Mouse (Mus musculus) myocyte (in vitro differentiated cells): ENCODE data around the gene Nbeal2. TPM values are rescaled to one million over a fixed set of nuclear protein-coding genes. Genes with fewer than 3 reads are reported as not detected.

Experiments used
- H3K27me3 ChIP-seq: one replicate; pipeline ENCODE4 v1.6.1; 2011; ENCODE audit not compliant: control insufficient read depth, insufficient read depth, insufficient read length
- H3K36me3 ChIP-seq: one replicate; pipeline ENCODE4 v1.6.1; 2011; ENCODE audit not compliant: control insufficient read depth, insufficient read depth
- H3K4me2 ChIP-seq: one replicate; pipeline ENCODE4 v1.6.1; 2011; ENCODE audit warnings: low read depth, control low read depth
- H3K4me3 ChIP-seq: one replicate; pipeline ENCODE4 v1.5.1; 2011; ENCODE audit warnings: mild to moderate bottlenecking, control low read depth, moderate library complexity
- H3K79me2 ChIP-seq: one replicate; pipeline ENCODE4 v1.6.1; 2011; ENCODE audit not compliant: control insufficient read depth, insufficient read depth
- H3ac ChIP-seq: one replicate; pipeline ENCODE4 v1.6.1; 2011; ENCODE audit not compliant: control insufficient read depth, insufficient read length
- E2F4 ChIP-seq: IDR thresholded peaks from one replicate; pipeline ENCODE4 v1.6.1; 2011; ENCODE audit warnings: mild to moderate bottlenecking, control low read depth, moderate library complexity; ENCODE audit not compliant: insufficient read depth
- MAX ChIP-seq: IDR thresholded peaks from one replicate; pipeline ENCODE4 v1.6.1; 2011; ENCODE audit warnings: low read depth, mild to moderate bottlenecking, control low read depth
- MYOD1 ChIP-seq, 3 experiments: IDR thresholded peaks; one replicate each; pipeline ENCODE4 v1.6.1; 2011; ENCODE audit warnings: control low read depth in 2 of 3, low read depth in 2 of 3, mild to moderate bottlenecking in 2 of 3, moderate library complexity in 1 of 3; ENCODE audit not compliant: insufficient read length in 2 of 3, control insufficient read depth in 1 of 3
- MYOG ChIP-seq, 3 experiments: IDR thresholded peaks; one replicate each; pipeline ENCODE4 v1.6.1; 2011; ENCODE audit warnings: control low read depth in 2 of 3, low read depth in 2 of 3, mild to moderate bottlenecking in 2 of 3; ENCODE audit not compliant: insufficient read length in 2 of 3, control insufficient read depth in 1 of 3, insufficient read depth in 1 of 3
- POLR2A ChIP-seq: IDR thresholded peaks from one replicate; pipeline ENCODE4 v1.6.1; 2011; ENCODE audit warnings: low read depth, mild to moderate bottlenecking, control low read depth, moderate library complexity; ENCODE audit not compliant: insufficient read length
- POLR2AphosphoS2 ChIP-seq: IDR thresholded peaks from one replicate; pipeline ENCODE4 v1.6.1; 2011; ENCODE audit warnings: low read depth, control low read depth; ENCODE audit not compliant: insufficient read length
- REST ChIP-seq: IDR thresholded peaks from one replicate; pipeline ENCODE4 v1.6.1; 2011; ENCODE audit warnings: mild to moderate bottlenecking, control low read depth, moderate library complexity; ENCODE audit not compliant: insufficient read depth, insufficient read length
- SRF ChIP-seq: IDR thresholded peaks from one replicate; pipeline ENCODE4 v1.6.1; 2011; ENCODE audit warnings: low read depth; ENCODE audit not compliant: control insufficient read depth, insufficient read length
- TCF12 ChIP-seq: IDR thresholded peaks from one replicate; pipeline ENCODE4 v1.6.1; 2011; ENCODE audit warnings: mild to moderate bottlenecking, control low read depth; ENCODE audit not compliant: poor library complexity, insufficient read depth, severe bottlenecking
- TCF3 ChIP-seq: IDR thresholded peaks from one replicate; pipeline ENCODE4 v1.6.1; 2011; ENCODE audit warnings: low read depth, control low read depth; ENCODE audit not compliant: insufficient read length
- USF1 ChIP-seq: IDR thresholded peaks from one replicate; pipeline ENCODE4 v1.6.1; 2011; ENCODE audit warnings: low read depth, mild to moderate bottlenecking, control low read depth, moderate library complexity
- polyA plus RNA-seq: library from polyadenylated mRNA; unstranded; fragments of >200 nt; fragmentation: generic; extraction: Trizol; gene quantifications from one replicate; pipeline ENCODE4 v1.2.1, GENCODE M21; 2012; ENCODE audit warnings: missing spikeins

Gene Nbeal2
- polyA plus RNA-seq, 1 experiment: 3.3 TPM

DNA sequence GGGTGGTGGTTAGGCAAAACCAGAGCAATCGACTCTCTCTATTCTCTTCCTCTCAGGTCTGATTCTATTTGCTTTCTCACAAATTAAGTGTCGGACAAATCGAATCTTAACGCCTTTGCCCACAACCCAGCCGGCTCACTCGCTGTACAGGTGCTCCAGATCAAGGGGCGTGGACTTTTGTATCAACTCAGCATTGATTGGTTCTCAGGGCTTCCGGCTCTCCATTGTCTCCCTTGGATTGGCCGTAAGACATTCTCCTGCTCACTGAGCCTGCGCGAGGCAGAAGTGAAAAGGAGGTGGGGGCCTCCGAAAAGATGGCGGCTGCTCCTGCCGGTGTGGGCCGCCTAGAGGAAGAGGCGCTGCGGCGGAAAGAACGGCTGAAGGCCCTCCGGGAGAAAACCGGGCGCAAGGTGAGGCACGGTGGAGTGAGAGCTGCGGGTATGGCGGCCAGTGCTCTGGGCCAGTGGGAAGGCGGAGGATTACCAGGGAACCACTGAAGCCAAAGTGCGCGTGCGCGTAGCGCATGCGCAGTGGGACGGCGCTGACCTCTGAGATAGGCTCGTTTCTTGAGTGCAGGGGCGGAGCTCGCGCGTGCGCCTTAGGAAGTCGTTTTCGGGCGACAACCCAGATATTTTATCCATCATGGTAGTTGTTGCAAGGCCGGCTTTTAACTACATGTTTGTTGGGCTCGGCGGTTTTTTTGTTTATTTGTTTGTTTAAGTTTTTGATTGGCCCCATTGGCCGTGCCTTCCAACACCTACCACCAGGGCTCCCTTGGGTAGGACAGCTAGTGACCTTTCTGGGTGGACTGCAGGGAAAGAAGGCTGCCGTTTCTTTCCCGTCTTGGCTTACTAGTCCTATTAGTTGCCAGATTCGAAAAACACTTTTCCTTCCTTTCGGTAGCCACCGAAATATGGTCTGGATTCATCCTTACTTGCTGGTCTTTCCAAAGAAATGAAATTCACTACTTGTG, 2.6 kb upstream of the Nbeal2 start, which contains the start of gene Ccdc12:
Gene Ccdc12 (plus strand): TSS at position 255 of the 973 bp plus-strand sequence.
- peak within 1 kb of the TSS; percentile 86 for H3K4me3 ChIP-seq
- peak; percentile 42 for TF ChIP-seq POLR2AphosphoS2
- peak; percentile 69 for TF ChIP-seq POLR2A
- no peak for TF ChIP-seq E2F4
- TF ChIP-seq SRF: no peak
- TF ChIP-seq MYOD1 (IDR thresholded peaks at IDR 0.05; ENCODE audit: control insufficient read depth in 1 of 3, insufficient read length in 2 of 3, low read depth in 2 of 3): no peak
- no peaks in the 10 kb centered on the region for H3K27me3 ChIP-seq
- peak within 1 kb of the TSS; percentile 84 for H3ac ChIP-seq
- peaks cover 46% of the 10 kb centered on the region for H3K79me2 ChIP-seq
- H3K36me3 ChIP-seq: no peaks in the 10 kb centered on the region
- H3K4me2 ChIP-seq: peak within 1 kb of the TSS; percentile 96

DNA sequence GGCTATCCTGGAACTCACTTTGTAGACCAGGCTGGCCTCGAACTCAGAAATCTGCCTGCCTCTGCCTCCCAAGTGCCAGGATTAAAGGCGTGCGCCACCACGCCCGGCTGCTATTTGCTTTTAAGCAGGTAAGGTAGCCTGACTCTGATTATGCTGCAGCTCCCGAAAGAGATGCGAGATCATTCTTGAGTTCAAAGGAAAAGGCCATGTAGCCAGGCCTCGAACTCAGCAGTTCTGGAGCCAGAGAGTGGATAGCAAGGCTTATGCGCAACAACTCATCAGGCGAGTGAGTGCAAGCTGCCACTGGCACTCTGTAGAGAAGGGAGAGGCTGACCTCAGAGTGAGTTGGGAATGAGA, 1.7 kb upstream of the Nbeal2 start:
- H3ac ChIP-seq: no peak overlapping the region
- peak overlapping the region; percentile 86 for H3K4me3 ChIP-seq

DNA sequence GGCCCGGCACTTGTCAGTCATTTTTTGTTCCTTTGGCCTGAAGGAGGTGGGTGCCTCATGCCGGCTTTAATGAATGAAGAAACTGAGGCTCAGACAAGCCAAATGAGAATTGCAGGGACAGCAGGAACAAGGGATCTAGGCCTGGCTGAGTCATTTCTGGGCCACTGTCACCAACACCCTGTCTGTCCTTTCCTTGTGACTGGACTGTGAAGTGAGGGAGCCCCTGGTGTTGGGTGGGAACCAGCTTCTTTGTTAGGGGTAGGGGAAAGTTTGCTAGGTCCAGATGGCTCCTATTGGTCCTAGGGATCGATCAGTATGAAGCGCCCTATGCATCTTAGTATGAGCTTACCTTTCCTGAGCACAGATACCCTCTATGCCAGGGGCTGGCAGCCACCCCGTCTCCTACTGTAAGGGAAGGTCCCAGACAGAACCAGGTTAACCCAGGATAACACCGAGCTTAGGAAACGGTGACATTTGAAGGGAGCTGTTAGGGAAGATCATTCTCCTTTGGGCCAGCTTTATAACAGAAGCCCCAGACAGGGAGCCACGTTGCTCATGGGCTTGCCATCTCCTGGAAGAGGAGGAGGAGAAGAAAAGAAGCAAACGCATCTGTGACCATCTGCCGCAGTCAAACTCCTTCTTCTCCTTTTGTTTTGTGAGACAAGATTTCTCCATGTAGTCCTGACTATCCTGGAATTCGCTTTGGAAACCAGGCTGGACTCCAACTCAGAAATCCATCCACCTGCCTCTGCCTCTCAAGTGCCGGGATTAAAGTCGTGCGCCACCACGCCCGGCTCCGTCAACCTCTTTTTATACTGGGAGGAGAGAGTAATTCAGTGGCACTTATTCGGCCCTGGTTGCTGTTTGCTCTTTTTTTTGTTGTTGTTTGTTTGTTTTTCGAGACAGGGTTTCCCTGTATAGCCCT, 1.0 kb upstream of the Nbeal2 start:
- Histone ChIP-seq H3K36me3 (no peaks in the 10 kb centered on the region), H3K4me2 (peak overlapping the region; percentile 97), H3K4me3 (peak overlapping the region; percentile 86), H3K79me2 (peaks cover 31% of the 10 kb centered on the region), H3K27me3 (no peaks in the 10 kb centered on the region), H3ac (peak overlapping the region; percentile 43)
- TF ChIP-seq MYOD1 (IDR thresholded peaks at IDR 0.05; ENCODE audit: control insufficient read depth in 1 of 3, insufficient read length in 2 of 3, low read depth in 2 of 3) (peak in 1 of 3 experiments; percentile 74), SRF (no peak), USF1 (no peak), REST (no peak)

More for the DNA sequence above, 1.7 kb upstream of the Nbeal2 start:
- no peak for TF ChIP-seq SRF
- TF ChIP-seq MAX: no peak
- no peak for TF ChIP-seq TCF3
- no peak for TF ChIP-seq POLR2A
- peaks cover 37% of the 10 kb centered on the region for H3K79me2 ChIP-seq
- H3K36me3 ChIP-seq: no peaks in the 10 kb centered on the region
- H3K4me2 ChIP-seq: peak overlapping the region; percentile 96
- no peaks in the 10 kb centered on the region for H3K27me3 ChIP-seq

DNA sequence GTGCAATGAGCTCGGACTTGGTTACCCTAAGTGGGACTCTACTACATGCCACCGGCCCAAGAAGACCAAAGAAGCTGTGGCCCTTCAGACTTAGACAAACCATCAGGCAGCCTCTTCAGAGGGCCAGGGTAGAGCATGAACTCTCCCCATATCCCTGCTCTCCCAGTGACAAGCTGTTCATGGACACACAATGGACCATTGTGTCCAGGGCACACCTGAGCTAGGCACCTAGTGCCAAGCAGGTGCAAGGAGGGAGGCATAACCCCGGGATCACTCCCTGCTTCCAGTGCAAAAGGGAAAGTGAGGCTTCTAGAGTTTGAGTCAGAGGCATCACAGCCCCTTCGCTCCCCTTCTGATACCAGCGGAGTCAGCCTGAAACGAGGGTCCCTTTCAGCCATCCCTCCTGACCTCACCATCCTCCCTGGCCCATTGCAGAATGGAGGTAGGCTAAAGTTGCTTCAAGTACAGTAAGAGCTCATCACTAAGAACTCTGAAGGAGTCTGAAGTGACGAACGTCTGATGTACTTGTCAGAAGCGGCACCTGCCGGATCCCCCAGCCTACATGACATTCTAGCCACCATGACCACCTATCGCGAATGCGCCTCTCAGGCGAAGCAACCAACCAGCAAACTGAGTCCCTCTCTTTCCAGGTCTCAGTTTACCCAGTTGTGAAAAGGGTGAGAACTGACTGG, 852 bp downstream of the Nbeal2 start:
- TF ChIP-seq POLR2A (no peak), E2F4 (no peak), TCF3 (no peak), POLR2AphosphoS2 (no peak), MYOD1 (IDR thresholded peaks at IDR 0.05; ENCODE audit: control insufficient read depth in 1 of 3, insufficient read length in 2 of 3, low read depth in 2 of 3) (no peak), SRF (no peak), TCF12 (no peak), MYOG (IDR thresholded peaks at IDR 0.05; ENCODE audit: control insufficient read depth in 1 of 3, insufficient read depth in 1 of 3, insufficient read length in 2 of 3, low read depth in 2 of 3) (no peak), MAX (no peak), USF1 (no peak)
- H3K4me2 ChIP-seq: peak overlapping the region; percentile 97
- H3K4me3 ChIP-seq: peak overlapping the region; percentile 26
- H3K36me3 ChIP-seq: no peaks in the 10 kb centered on the region
- peaks cover 13% of the 10 kb centered on the region for H3K79me2 ChIP-seq
- peak overlapping the region; percentile 43 for H3ac ChIP-seq
- no peaks in the 10 kb centered on the region for H3K27me3 ChIP-seq
